Mouse (Mus musculus) heart, embryonic 10.5 days (tissue): ENCODE data around the gene Epb41l1. TPM values are rescaled to one million over a fixed set of nuclear protein-coding genes. Genes with fewer than 3 reads are reported as not detected.

Experiments used
- DNase-seq: peaks from one replicate; pipeline ENCODE4 v3.0.0-alpha.2; 2017; ENCODE audit warnings: low spot score
- H3K27ac ChIP-seq: fragments of 300-500 bp; sonication (generic); 2 replicates; pipeline ENCODE4 v1.5.1; 2016; ENCODE audit warnings: mild to moderate bottlenecking
- H3K27me3 ChIP-seq: fragments of 300-500 bp; sonication (generic); 2 replicates; pipeline ENCODE4 v1.6.1; 2016; ENCODE audit warnings: mild to moderate bottlenecking; ENCODE audit not compliant: poor library complexity, insufficient read depth, severe bottlenecking
- H3K36me3 ChIP-seq: fragments of 300-500 bp; sonication (generic); 2 replicates; pipeline ENCODE4 v1.6.1; 2016; ENCODE audit warnings: mild to moderate bottlenecking, moderate library complexity
- H3K4me1 ChIP-seq: fragments of 300-500 bp; sonication (generic); 2 replicates; pipeline ENCODE4 v1.6.1; 2016; ENCODE audit warnings: mild to moderate bottlenecking
- H3K4me3 ChIP-seq: fragments of 300-500 bp; sonication (generic); 2 replicates; pipeline ENCODE4 v1.5.1; 2016; ENCODE audit warnings: mild to moderate bottlenecking, moderate library complexity
- H3K9me3 ChIP-seq: fragments of 300-500 bp; sonication (generic); 2 replicates; pipeline ENCODE4 v1.6.1; 2016; ENCODE audit warnings: mild to moderate bottlenecking, moderate library complexity
- WGBS: fragments of 180-500 bp; shearing (Covaris S2); methylation state at CpG from one replicate; pipeline ENCODE4 v1.1.7; 2016; 5-methylcytosine and 5-hydroxymethylcytosine counted together
- polyA plus RNA-seq: library from polyadenylated mRNA; unstranded; fragments of >200 nt; fragmentation: Nextera tagmentation; extraction: Ambion mirVana; gene quantifications from 2 replicates; pipeline ENCODE4 v1.2.1, GENCODE M21; 2016

The Epb41l1 gene
- polyA plus RNA-seq, 1 experiment from 2014 or later = 1.5 TPM

DNA sequence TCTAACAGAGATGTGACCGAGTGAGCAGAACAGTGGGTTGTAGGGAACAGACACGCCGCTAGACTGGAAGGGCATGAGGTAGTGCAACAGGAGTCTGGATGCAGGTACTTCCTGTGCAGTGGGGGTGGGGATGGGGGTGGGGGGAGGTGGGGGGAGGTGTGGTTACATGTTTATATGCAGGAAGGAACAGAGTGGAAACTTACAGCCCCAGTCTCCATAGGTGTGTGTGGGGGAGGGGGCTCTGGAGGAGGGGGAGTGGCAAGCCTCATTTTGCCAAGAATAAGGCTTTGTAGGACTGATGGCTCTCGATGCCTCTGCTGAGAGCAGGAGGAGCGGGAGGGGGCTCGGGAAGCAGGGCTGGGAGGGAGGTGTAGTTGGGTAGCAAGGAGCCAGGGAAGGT lies 10.7 kb downstream of the Epb41l1 start:
- H3K4me1 ChIP-seq = peaks cover 27% of the 10 kb centered on the region
- no peak overlapping the region for H3K4me3 ChIP-seq
- no peak overlapping the region for H3K27ac ChIP-seq
- H3K27me3 ChIP-seq = peaks cover 16% of the 10 kb centered on the region
- H3K9me3 ChIP-seq = no peaks in the 10 kb centered on the region
- no peaks in the 10 kb centered on the region for H3K36me3 ChIP-seq
- DNase-seq = no peak
- WGBS = 71% methylated on average over 6 of the region's 6 CpGs

DNA sequence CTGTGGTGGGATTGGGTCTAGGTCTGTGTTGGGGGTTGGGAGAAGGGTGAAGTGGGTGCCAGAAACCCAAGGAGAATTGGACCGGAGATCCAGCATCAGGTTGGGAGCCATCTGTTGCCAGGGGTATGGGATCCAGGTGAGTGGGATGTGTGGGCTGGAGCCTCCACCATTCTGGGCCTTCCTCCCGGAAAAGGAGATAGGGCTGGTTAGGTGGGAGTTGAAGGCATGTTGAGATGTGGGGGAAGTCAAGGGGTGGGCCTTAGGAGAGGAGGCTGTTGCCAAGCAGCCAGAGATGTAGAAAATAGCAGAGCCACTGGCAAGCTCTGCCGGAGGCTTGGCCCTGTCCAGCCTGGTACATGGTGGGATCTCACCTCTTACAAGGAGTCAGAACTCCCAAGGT lies 11.4 kb downstream of the Epb41l1 start:
- no peak for DNase-seq
- Histone ChIP-seq H3K36me3 (no peaks in the 10 kb centered on the region), H3K27ac (peak overlapping the region; percentile 77; the same call in 1 of the 2 replicates), H3K4me1 (peaks cover 27% of the 10 kb centered on the region), H3K9me3 (no peaks in the 10 kb centered on the region), H3K4me3 (no peak overlapping the region), H3K27me3 (peaks cover 10% of the 10 kb centered on the region)
- 76% methylated on average over 3 of the region's 3 CpGs for WGBS

DNA sequence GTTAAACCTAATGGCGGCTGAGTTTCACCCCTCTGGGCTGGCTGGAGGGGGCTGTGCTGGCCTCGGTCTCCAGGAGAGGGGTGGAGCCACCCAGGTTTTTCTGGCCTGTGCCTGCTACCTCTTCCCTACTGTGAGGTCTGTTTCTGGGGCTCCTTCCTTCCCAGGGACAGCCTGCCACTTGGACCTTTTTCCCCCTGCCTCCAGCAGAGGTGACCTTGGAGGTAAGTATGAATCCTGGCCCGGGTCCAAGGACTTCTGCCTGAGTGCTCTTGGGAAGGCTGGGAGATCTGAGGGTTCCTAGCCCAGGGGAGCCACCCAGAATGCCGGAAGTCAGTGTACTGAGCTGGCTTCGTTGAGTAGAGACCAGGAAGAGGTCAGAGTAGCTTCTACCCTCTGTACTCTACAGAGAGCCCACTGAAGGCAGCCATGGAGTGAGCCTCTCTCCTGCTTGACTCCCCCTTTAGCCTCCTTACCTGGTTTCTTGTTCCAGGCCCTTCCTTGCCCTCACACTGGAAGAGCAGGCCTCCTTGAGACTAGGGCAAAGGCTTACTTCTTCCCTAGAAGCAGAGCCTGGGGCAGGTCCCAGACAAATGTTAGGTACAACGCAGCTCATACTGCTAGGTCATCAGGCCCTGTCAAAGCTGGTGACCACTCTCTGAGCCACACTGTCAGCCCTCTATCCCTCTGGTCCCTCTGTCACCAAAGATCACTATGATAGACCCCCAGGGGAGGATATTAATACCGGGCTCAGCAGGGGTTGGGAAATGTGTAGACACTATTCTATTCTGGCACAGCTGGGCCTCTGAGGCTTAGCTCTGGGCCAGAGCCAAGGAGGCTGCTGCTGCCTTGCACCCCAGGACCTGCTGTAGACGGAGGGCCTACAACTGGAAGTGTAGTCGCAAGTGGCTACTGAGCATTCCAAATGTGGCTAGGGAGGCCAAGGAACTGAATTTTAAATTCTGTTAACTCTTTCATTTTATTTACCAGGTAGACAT lies 12.5 kb downstream of the Epb41l1 start:
- WGBS = 57% methylated on average over 9 of the region's 9 CpGs
- Histone ChIP-seq H3K9me3 (no peaks in the 10 kb centered on the region), H3K27me3 (peaks cover 8% of the 10 kb centered on the region), H3K4me3 (no peak overlapping the region), H3K27ac (peak overlapping the region; percentile 77), H3K36me3 (no peaks in the 10 kb centered on the region), H3K4me1 (peaks cover 29% of the 10 kb centered on the region)
- no peak for DNase-seq

- Histone ChIP-seq H3K27ac (no peak overlapping the region), H3K27me3 (no peaks in the 10 kb centered on the region), H3K36me3 (no peaks in the 10 kb centered on the region), H3K4me3 (no peak overlapping the region), H3K9me3 (no peaks in the 10 kb centered on the region), H3K4me1 (peaks cover 50% of the 10 kb centered on the region)
- WGBS = 81% methylated on average over 11 of the region's 11 CpGs
- no peak for DNase-seq
Observed at GRCm38 (mm10) chr2:156437637-156438036, 16.9 kb downstream of the Epb41l1 start.

DNA sequence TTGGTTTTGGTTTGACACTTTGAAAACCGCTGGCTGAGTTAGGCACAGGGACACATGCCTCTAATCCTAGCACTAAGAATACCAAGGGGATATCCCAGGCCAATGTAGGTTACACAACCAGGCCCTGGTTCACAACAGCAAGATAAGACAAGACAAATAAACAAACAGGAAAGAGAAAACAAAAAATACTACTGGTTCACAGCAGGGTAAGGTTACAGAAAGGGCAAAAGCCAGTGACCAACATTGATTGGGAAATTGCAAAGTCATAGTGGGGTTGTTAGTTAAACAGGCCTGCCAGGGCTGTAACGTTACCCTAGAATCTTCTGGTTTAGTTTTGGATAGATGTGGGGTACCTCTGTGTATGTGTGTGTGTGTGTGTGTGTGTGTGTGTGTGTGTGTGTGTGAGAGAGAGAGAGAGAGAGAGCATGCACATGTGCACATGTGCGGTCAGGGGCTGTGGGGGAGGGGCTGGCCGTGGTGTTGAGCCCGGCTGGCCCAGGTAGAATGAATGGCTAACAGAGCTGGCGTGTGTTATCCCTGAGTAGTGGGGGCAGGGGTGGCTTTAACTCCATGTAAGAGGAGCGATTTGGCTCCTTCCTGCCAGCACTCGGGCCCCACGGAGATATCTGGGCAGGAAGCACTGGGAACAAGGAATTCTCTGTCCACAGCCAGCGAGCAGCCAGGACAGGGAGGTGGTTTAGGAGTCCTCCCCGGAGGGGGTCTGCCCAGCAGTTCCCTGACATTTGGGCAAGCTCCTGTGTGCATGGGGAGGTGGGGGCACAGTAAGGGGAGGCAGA lies 19.2 kb downstream of the Epb41l1 start:
- Histone ChIP-seq H3K36me3 (no peaks in the 10 kb centered on the region), H3K4me1 (peaks cover 53% of the 10 kb centered on the region), H3K9me3 (no peaks in the 10 kb centered on the region), H3K27me3 (no peaks in the 10 kb centered on the region), H3K4me3 (peak overlapping the region; percentile 41), H3K27ac (peak overlapping the region; percentile 85)
- 21% methylated on average over 11 of the region's 11 CpGs for WGBS
- DNase-seq = no peak

- no peak for DNase-seq
- peaks cover 6% of the 10 kb centered on the region; the same call in 1 of the 2 replicates for H3K36me3 ChIP-seq
- H3K4me3 ChIP-seq = 0 out of 2 replicates have a peak overlapping the region, but pooled peaks have one; percentile 9
- H3K4me1 ChIP-seq = peaks cover 61% of the 10 kb centered on the region
- H3K27me3 ChIP-seq = no peaks in the 10 kb centered on the region
- H3K9me3 ChIP-seq = no peaks in the 10 kb centered on the region; the same call in 1 of the 2 replicates
- H3K27ac ChIP-seq = peak overlapping the region; percentile 69
- 11% methylated on average over 6 of the region's 6 CpGs for WGBS
Observed at GRCm38 (mm10) chr2:156441909-156442308, 21.2 kb downstream of the Epb41l1 start.

DNA sequence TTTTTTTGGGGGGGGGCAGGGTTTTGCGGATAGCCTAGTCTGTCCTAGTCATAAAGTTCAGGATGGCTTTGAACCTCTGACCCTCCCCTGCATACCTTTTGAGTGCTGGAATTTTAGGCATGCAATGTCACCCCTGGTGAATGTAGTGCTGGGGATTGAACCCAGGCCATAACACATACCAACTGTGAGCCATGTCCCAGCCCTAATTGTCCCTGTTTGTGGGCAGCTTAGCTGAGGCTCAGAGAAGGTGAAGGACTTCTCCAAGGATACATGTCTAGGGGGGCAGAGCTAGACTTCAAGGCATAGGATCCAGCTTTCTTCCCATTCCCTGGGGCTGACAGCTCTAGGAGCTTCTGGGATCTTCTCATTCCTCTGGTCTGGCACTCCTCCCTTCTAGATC lies 22.6 kb downstream of the Epb41l1 start:
- H3K27ac ChIP-seq = 0 out of 2 replicates have a peak overlapping the region, but pooled peaks have one; percentile 29
- H3K36me3 ChIP-seq = peaks cover 6% of the 10 kb centered on the region; the same call in 1 of the 2 replicates
- WGBS = 65% methylated on average over 1 of the region's 1 CpGs
- peaks cover 66% of the 10 kb centered on the region for H3K4me1 ChIP-seq
- no peaks in the 10 kb centered on the region; the same call in 1 of the 2 replicates for H3K9me3 ChIP-seq
- DNase-seq = no peak
- H3K27me3 ChIP-seq = no peaks in the 10 kb centered on the region
- H3K4me3 ChIP-seq = no peak overlapping the region

GRCm38 (mm10) chr2:156446489-156447035 lies 25.9 kb downstream of the Epb41l1 start:
- H3K4me1 ChIP-seq = peaks cover 45% of the 10 kb centered on the region
- H3K27me3 ChIP-seq = no peaks in the 10 kb centered on the region
- 69% methylated on average over 9 of the region's 9 CpGs for WGBS
- H3K4me3 ChIP-seq = no peak overlapping the region
- H3K36me3 ChIP-seq = peaks cover 6% of the 10 kb centered on the region; the same call in 1 of the 2 replicates
- H3K9me3 ChIP-seq = no peaks in the 10 kb centered on the region; the same call in 1 of the 2 replicates
- DNase-seq = no peak
- 0 out of 2 replicates have a peak overlapping the region, but pooled peaks have one; percentile 5 for H3K27ac ChIP-seq

- no peaks in the 10 kb centered on the region for H3K27me3 ChIP-seq
- H3K4me3 ChIP-seq = no peak overlapping the region
- peaks cover 6% of the 10 kb centered on the region; the same call in 1 of the 2 replicates for H3K36me3 ChIP-seq
- 11% methylated on average over 10 of the region's 10 CpGs for WGBS
- no peaks in the 10 kb centered on the region; the same call in 1 of the 2 replicates for H3K9me3 ChIP-seq
- H3K27ac ChIP-seq = peak overlapping the region; percentile 6; the same call in 1 of the 2 replicates
- no peak for DNase-seq
- H3K4me1 ChIP-seq = peaks cover 34% of the 10 kb centered on the region
Observed at GRCm38 (mm10) chr2:156447413-156448295, 26.9 kb downstream of the Epb41l1 start.

GRCm38 (mm10) chr2:156451225-156452148 lies 30.8 kb downstream of the Epb41l1 start:
- H3K4me1 ChIP-seq = peaks cover 16% of the 10 kb centered on the region
- H3K9me3 ChIP-seq = no peaks in the 10 kb centered on the region
- H3K27me3 ChIP-seq = no peaks in the 10 kb centered on the region
- H3K27ac ChIP-seq = no peak overlapping the region
- no peak for DNase-seq
- no peaks in the 10 kb centered on the region for H3K36me3 ChIP-seq
- 80% methylated on average over 13 of the region's 13 CpGs for WGBS
- no peak overlapping the region for H3K4me3 ChIP-seq

DNA sequence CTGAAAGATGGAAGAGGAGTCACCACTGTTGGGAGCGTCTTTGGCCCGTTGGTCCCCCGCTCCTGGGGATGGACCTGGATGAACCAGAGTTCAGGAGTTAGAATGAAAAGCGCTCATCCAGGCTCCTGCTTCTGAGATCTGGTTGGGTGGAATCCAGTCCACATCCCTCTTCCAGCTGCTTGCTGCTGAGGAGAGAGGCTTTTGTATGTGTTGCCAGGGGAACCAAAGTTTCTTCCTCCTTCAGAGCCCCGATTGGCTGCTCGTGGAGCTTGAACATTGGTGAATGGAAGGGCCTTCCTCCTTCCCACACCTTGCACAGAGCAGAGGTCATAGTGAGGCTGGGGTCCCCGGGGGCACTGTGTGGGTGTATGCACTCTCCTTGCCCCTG lies 31.4 kb downstream of the Epb41l1 start:
- H3K4me1 ChIP-seq = peaks cover 11% of the 10 kb centered on the region
- peak; percentile 61 for DNase-seq
- H3K9me3 ChIP-seq = no peaks in the 10 kb centered on the region
- H3K4me3 ChIP-seq = no peak overlapping the region
- no peaks in the 10 kb centered on the region for H3K27me3 ChIP-seq
- no peak overlapping the region for H3K27ac ChIP-seq
- H3K36me3 ChIP-seq = no peaks in the 10 kb centered on the region
- 78% methylated on average over 7 of the region's 7 CpGs for WGBS
